Mouse (Mus musculus) frontal cortex, postnatal 25 days (tissue): ENCODE data around the gene Armc7.
"Not testable (repeated sequence)": the region's sequence is repeated elsewhere in the genome, so short reads cannot be mapped to it uniquely, and the experiment has no call there.

Experiments
- DNase-seq, 2 experiments: peaks; one replicate each; pipeline ENCODE4 v3.0.0; 2022; ENCODE audit warnings: low spot score in 2 of 2

The Armc7 gene

GRCm38 (mm10) chr11:115454822-115455221, 20.6 kb upstream of the Armc7 start:
- not testable (repeated sequence) for DNase-seq

- DNase-seq = no peak
Measured at GRCm38 (mm10) chr11:115455619-115456018, 19.8 kb upstream of the Armc7 start.

GRCm38 (mm10) chr11:115456182-115456581, 19.3 kb upstream of the Armc7 start:
- no peak for DNase-seq

- no peak for DNase-seq
Measured at GRCm38 (mm10) chr11:115457405-115457804, 18.1 kb upstream of the Armc7 start.

GRCm38 (mm10) chr11:115460976-115461375, 14.5 kb upstream of the Armc7 start:
- DNase-seq = no peak

- no peak for DNase-seq
Measured at GRCm38 (mm10) chr11:115461846-115462242, 13.6 kb upstream of the Armc7 start.

- no peak for DNase-seq
Measured at GRCm38 (mm10) chr11:115462243-115462891, 13.1 kb upstream of the Armc7 start, which contains the start of gene Slc16a5. Gene Slc16a5, plus strand, starts transcription at chr11:115462474.

- no peak for DNase-seq
Measured at GRCm38 (mm10) chr11:115463397-115463796, 12.1 kb upstream of the Armc7 start.

- DNase-seq = no peak
Measured at GRCm38 (mm10) chr11:115464851-115465250, 10.6 kb upstream of the Armc7 start.

GRCm38 (mm10) chr11:115467217-115467618, 8.2 kb upstream of the Armc7 start:
- no peak for DNase-seq

- DNase-seq = no peak
Measured at GRCm38 (mm10) chr11:115472183-115472582, 3.3 kb upstream of the Armc7 start.

GRCm38 (mm10) chr11:115473626-115474275, 1.7 kb upstream of the Armc7 start:
- peak; percentile 99 to 100 for DNase-seq

GRCm38 (mm10) chr11:115475758-115476237, 331 bp downstream of the Armc7 start:
- no peak for DNase-seq

- DNase-seq = not testable (repeated sequence)
Measured at GRCm38 (mm10) chr11:115476630-115477029, 1.2 kb downstream of the Armc7 start.

GRCm38 (mm10) chr11:115477388-115477787, 1.9 kb downstream of the Armc7 start:
- DNase-seq = not testable (repeated sequence)

- no peak for DNase-seq
Measured at GRCm38 (mm10) chr11:115478296-115478938, 3.0 kb downstream of the Armc7 start.

GRCm38 (mm10) chr11:115481553-115482259, 6.2 kb downstream of the Armc7 start:
- no peak for DNase-seq

- DNase-seq = no peak
Measured at GRCm38 (mm10) chr11:115483278-115483677, 7.8 kb downstream of the Armc7 start.

GRCm38 (mm10) chr11:115483726-115484125, 8.3 kb downstream of the Armc7 start:
- DNase-seq = peak; percentile 80 to 81

- DNase-seq = no peak
Measured at GRCm38 (mm10) chr11:115485155-115485554, 9.7 kb downstream of the Armc7 start.

GRCm38 (mm10) chr11:115488551-115489104, 13.2 kb downstream of the Armc7 start:
- no peak for DNase-seq
